In genomic region chr15:28663847-28664602, GRCm38 (mm10) we compare ENCODE assay signal across 11 mouse cellular contexts.
A peak's percentile ranks its signal among the peaks of the same experiment; 100 is the strongest.
DNase-seq lines count a peak whose midpoint lies in the region; ATAC-seq and TF ChIP-seq lines count a peak whose summit lies in the region.
"Had no signal": no experiment of that assay in that cellular context is flagged by ENCODE, and none has a peak within 500 bp of the region (broad histone marks: within the 10 kb centered on the region; RNA-seq: fewer than 3 reads in every experiment).

No protein-coding gene starts in this region.

- no peak for ATAC-seq in embryonic facial prominence, embryonic 11.5 days (replicated peaks; ENCODE audit: insufficient number of reproducible peaks, low FRiP score, low TSS enrichment, low read depth)
- 0 out of 2 replicates have a peak, but pooled peaks have one; percentile 33 for ATAC-seq in embryonic facial prominence, embryonic 14.5 days (ENCODE audit: low read depth)
- ATAC-seq in midbrain, postnatal 0 days (ENCODE audit: low FRiP score) = peak; percentile 49; the same call in 1 of the 2 replicates

- H3K36me3 ChIP-seq in embryonic facial prominence, embryonic 11.5 days (replicated peaks; ENCODE audit: control insufficient read depth, insufficient read depth, low read depth, low read length) = no peaks in the 10 kb centered on the region
- no peaks in the 10 kb centered on the region for H3K36me3 ChIP-seq in embryonic facial prominence, embryonic 10.5 days (replicated peaks)
- no peaks in the 10 kb centered on the region for H3K36me3 ChIP-seq in embryonic facial prominence, embryonic 14.5 days (ENCODE audit: control insufficient read depth, insufficient read depth, low read length)
- H3K36me3 ChIP-seq in midbrain, postnatal 0 days (ENCODE audit: insufficient read depth, low read length) = no peaks in the 10 kb centered on the region
- H3K36me3 ChIP-seq: hindbrain, embryonic 15.5 days; limb, embryonic 10.5 days had no signal

- H3K9me3 ChIP-seq in embryonic facial prominence, embryonic 11.5 days (replicated peaks; ENCODE audit: control insufficient read depth, low read length) = no peaks in the 10 kb centered on the region
- H3K9me3 ChIP-seq in embryonic facial prominence, embryonic 10.5 days = no peaks in the 10 kb centered on the region
- no peaks in the 10 kb centered on the region for H3K9me3 ChIP-seq in embryonic facial prominence, embryonic 14.5 days (ENCODE audit: control insufficient read depth, low read length)
- no peaks in the 10 kb centered on the region for H3K9me3 ChIP-seq in midbrain, postnatal 0 days (ENCODE audit: low read length)
- H3K9me3 ChIP-seq: hindbrain, embryonic 15.5 days; limb, embryonic 10.5 days had no signal

- intact Hi-C loops in gastrocnemius, postnatal 14 days (cut with DNase I; ENCODE audit: low total_unique reads) = no loop called here

- no peak overlapping the region for H3K4me2 ChIP-seq in embryonic facial prominence, embryonic 11.5 days (ENCODE audit: low read depth, low read length)
- no peak overlapping the region for H3K4me2 ChIP-seq in embryonic facial prominence, embryonic 14.5 days (ENCODE audit: low read depth, low read length)
- H3K4me2 ChIP-seq in midbrain, postnatal 0 days (ENCODE audit: low read depth, low read length, poor library complexity, severe bottlenecking) = no peak overlapping the region
- H3K4me2 ChIP-seq: hindbrain, embryonic 15.5 days had no signal

- DNase-seq in embryonic facial prominence, embryonic 11.5 days (ENCODE audit: low spot score) = peak; percentile 12
- no peak for DNase-seq in embryonic facial prominence, embryonic 10.5 days (ENCODE audit: low spot score)
- DNase-seq in layer of hippocampus, postnatal 10 days (ENCODE audit: low spot score in 2 of 2) = peak; percentile 19 to 26
- no peak for DNase-seq in layer of hippocampus, postnatal 14 days (ENCODE audit: low spot score in 2 of 2)
- DNase-seq in embryonic facial prominence, embryonic 14.5 days (ENCODE audit: low spot score) = no peak
- peak; percentile 57 for DNase-seq in midbrain, postnatal 0 days (ENCODE audit: low spot score)
- DNase-seq in yolk sac, embryonic 10.5 days (ENCODE audit: low spot score) = no peak
- DNase-seq in gastrocnemius, postnatal 14 days = no peak
- DNase-seq: gastrocnemius, adult 2 months had no signal

- WGBS in embryonic facial prominence, embryonic 11.5 days = 83% methylated on average over 6 of the region's 6 CpGs
- WGBS in embryonic facial prominence, embryonic 10.5 days = 87% methylated on average over 6 of the region's 6 CpGs
- WGBS in embryonic facial prominence, embryonic 14.5 days = 64% methylated on average over 6 of the region's 6 CpGs
- WGBS in midbrain, postnatal 0 days = 80% methylated on average over 6 of the region's 6 CpGs

- no peaks in the 10 kb centered on the region for H3K27me3 ChIP-seq in embryonic facial prominence, embryonic 11.5 days (ENCODE audit: control insufficient read depth, insufficient read depth, low read length)
- no peaks in the 10 kb centered on the region for H3K27me3 ChIP-seq in embryonic facial prominence, embryonic 10.5 days (replicated peaks; ENCODE audit: low read depth, poor library complexity, severe bottlenecking)
- H3K27me3 ChIP-seq in embryonic facial prominence, embryonic 14.5 days (replicated peaks; ENCODE audit: control insufficient read depth, insufficient read depth, low read length) = no peaks in the 10 kb centered on the region
- no peaks in the 10 kb centered on the region for H3K27me3 ChIP-seq in midbrain, postnatal 0 days (ENCODE audit: insufficient read depth, low read length)
- H3K27me3 ChIP-seq: hindbrain, embryonic 15.5 days had no signal

- H3K4me3 ChIP-seq in embryonic facial prominence, embryonic 11.5 days (ENCODE audit: low read depth, low read length) = no peak overlapping the region
- no peak overlapping the region for H3K4me3 ChIP-seq in embryonic facial prominence, embryonic 10.5 days
- H3K4me3 ChIP-seq in embryonic facial prominence, embryonic 14.5 days (ENCODE audit: low read depth, low read length) = no peak overlapping the region
- H3K4me3 ChIP-seq in midbrain, postnatal 0 days (ENCODE audit: low read depth, low read length) = no peak overlapping the region
- H3K4me3 ChIP-seq: gastrocnemius, adult 2 months; hindbrain, embryonic 15.5 days; limb, embryonic 10.5 days had no signal

- TF ChIP-seq CTCF in midbrain, postnatal 0 days (IDR thresholded peaks at IDR 0.05) = peak; percentile 78

- H3K9ac ChIP-seq in embryonic facial prominence, embryonic 11.5 days (replicated peaks; ENCODE audit: low read length) = no peak overlapping the region
- no peak overlapping the region for H3K9ac ChIP-seq in embryonic facial prominence, embryonic 14.5 days (ENCODE audit: low read depth, low read length)
- no peak overlapping the region for H3K9ac ChIP-seq in midbrain, postnatal 0 days (replicated peaks; ENCODE audit: low read length, poor library complexity, severe bottlenecking)
- H3K9ac ChIP-seq: hindbrain, embryonic 15.5 days had no signal

- no peaks in the 10 kb centered on the region for H3K4me1 ChIP-seq in embryonic facial prominence, embryonic 11.5 days (ENCODE audit: control insufficient read depth, insufficient read depth, low read length)
- no peaks in the 10 kb centered on the region for H3K4me1 ChIP-seq in embryonic facial prominence, embryonic 10.5 days
- H3K4me1 ChIP-seq in embryonic facial prominence, embryonic 14.5 days (ENCODE audit: control insufficient read depth, insufficient read depth, low read length) = no peaks in the 10 kb centered on the region
- no peaks in the 10 kb centered on the region for H3K4me1 ChIP-seq in midbrain, postnatal 0 days (ENCODE audit: insufficient read depth, low read length)
- H3K4me1 ChIP-seq: hindbrain, embryonic 15.5 days; limb, embryonic 10.5 days had no signal

- no peak overlapping the region for H3K27ac ChIP-seq in embryonic facial prominence, embryonic 11.5 days (replicated peaks; ENCODE audit: low read depth, low read length)
- no peak overlapping the region for H3K27ac ChIP-seq in embryonic facial prominence, embryonic 10.5 days (replicated peaks)
- H3K27ac ChIP-seq in embryonic facial prominence, embryonic 14.5 days (replicated peaks; ENCODE audit: low read depth, low read length) = no peak overlapping the region
- H3K27ac ChIP-seq in midbrain, postnatal 0 days (ENCODE audit: low read depth, low read length) = no peak overlapping the region
- H3K27ac ChIP-seq: gastrocnemius, adult 2 months; hindbrain, embryonic 15.5 days; limb, embryonic 10.5 days had no signal

Comparison
In these comparisons a context has a peak if more than half of its experiments do, and no peak if none do; other contexts are left out.
1. DNase-seq: peak in embryonic facial prominence, embryonic 11.5 days (single experiment), layer of hippocampus, postnatal 10 days (2 of 2) and midbrain, postnatal 0 days (single experiment); none in embryonic facial prominence, embryonic 10.5 days (single experiment), layer of hippocampus, postnatal 14 days (0 of 2), embryonic facial prominence, embryonic 14.5 days (single experiment), yolk sac, embryonic 10.5 days (single experiment) and gastrocnemius, postnatal 14 days (single experiment).